Mouse (Mus musculus) gastrocnemius, postnatal 14 days (tissue): ENCODE data around the gene 1700010B08Rik. TPM values are rescaled to one million over a fixed set of nuclear protein-coding genes. Genes with fewer than 3 reads are reported as not detected.

Experiments used
- DNase-seq: peaks from one replicate; pipeline ENCODE4 v3.0.0; 2021; ENCODE audit warnings: mixed read lengths
- intact Hi-C: fragments of 180-260 bp; cut with DNase I; formaldehyde crosslinking; loops from one replicate; pipeline ENCODE4 v1.15.1; 2025; ENCODE audit warnings: low total_unique reads
- microRNA-seq, 2 experiments: library from miRNA; unstranded; fragments of <30 nt; microRNA quantifications; one replicate each; pipeline ENCODE4 v1.2.0; 2021
- total RNA-seq, 2 experiments: library from RNA; stranded (reverse); gene quantifications; 2 replicates each; pipeline ENCODE4 v1.2.3; 2021

Gene 1700010B08Rik
- total RNA-seq, 2 experiments from 2014 or later: not detected

- no peak for DNase-seq
- intact Hi-C loops: no loop called here
Observed at GRCm38 (mm10) chr2:173760607-173761006, 41.4 kb downstream of the 1700010B08Rik start.

GRCm38 (mm10) chr2:173764629-173765028, 45.4 kb downstream of the 1700010B08Rik start:
- DNase-seq: no peak
- intact Hi-C loops: no loop called here

- intact Hi-C loops: no loop called here
- DNase-seq: no peak
Observed at GRCm38 (mm10) chr2:173767959-173768595, 48.9 kb downstream of the 1700010B08Rik start.

- no peak for DNase-seq
- intact Hi-C loops: no loop called here
Observed at GRCm38 (mm10) chr2:173769183-173769582, 50.0 kb downstream of the 1700010B08Rik start.

- DNase-seq: no peak
- intact Hi-C loops: no loop called here
Observed at GRCm38 (mm10) chr2:173770620-173771019, 51.4 kb downstream of the 1700010B08Rik start.

Small RNA genes lying within 50 kb of the gene (microRNA-seq; reads per million reads assigned to microRNA genes)
- gene Mir6340: 0 reads per million in 2 experiments

Other genes starting within 250 kb of the 1700010B08Rik start
- gene 1700021F07Rik, start 196.8 kb upstream of the 1700010B08Rik start, total RNA-seq: not detected
- not detected for gene Ankrd60, start 141.1 kb upstream of the 1700010B08Rik start, total RNA-seq
- gene Rab22a, start 59.7 kb upstream of the 1700010B08Rik start, total RNA-seq: 10 to 100 TPM; 21.5 to 22.5 TPM
- gene Vapb, start 18.1 kb downstream of the 1700010B08Rik start, total RNA-seq: 100 to 1,000 TPM; 160 to 166 TPM